Mouse (Mus musculus): ENCODE data around the gene Ltbp1. TPM values are rescaled to one million over a fixed set of nuclear protein-coding genes. Genes with fewer than 3 reads are reported as not detected.

Ltbp1 gene
- polyA plus RNA-seq, 2 experiments, result 83.3 to 104 TPM

DNA sequence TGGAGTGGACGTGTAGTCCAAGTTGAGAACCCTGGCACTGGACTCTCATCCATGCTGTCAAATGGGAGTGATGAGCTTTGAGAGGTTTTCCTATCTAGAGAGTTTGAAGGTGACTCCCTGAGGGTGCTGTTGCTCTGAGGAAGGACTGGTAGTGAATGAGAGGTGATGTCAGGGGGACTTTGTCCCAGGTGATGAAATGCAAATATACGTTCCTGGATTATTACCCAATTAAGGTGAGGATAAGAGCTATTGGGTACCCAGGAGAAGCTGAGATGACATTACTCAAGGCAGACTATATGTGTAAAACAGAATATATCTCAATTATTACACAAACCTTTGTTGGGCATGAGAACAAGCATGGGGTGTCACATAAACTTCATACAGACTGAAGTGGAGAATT, 193.4 kb downstream of the Ltbp1 start:
- 86% methylated on average over 2 of the region's 2 CpGs for WGBS
- TF ChIP-seq POLR2A (IDR thresholded peaks at IDR 0.05; ENCODE audit: borderline replicate concordance, extremely low read depth, insufficient read depth, insufficient read length), result no peak

DNA sequence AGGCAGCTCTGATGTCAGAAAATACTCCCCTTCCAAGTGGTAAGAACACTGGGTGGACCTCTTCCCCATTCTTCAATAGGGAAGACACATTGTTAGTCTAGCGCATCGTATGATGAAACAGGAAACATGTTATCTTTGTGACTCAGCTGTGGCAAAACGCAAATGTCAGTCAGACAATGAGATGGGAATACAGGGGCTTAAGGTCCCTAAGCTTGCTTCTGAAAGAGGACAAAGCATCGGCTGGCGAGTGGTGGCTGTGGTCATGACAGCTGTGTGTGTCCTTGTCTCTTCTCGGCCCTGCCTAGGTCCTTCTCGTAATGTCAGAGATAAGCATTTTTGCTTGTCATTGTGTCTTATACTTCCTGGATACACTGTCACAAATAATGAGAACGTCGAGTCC, 194.3 kb downstream of the Ltbp1 start:
- WGBS, result 84% methylated on average over 9 of the region's 9 CpGs

More for the DNA sequence above, 193.4 kb downstream of the Ltbp1 start:
- Histone ChIP-seq H3K36me3 (ENCODE audit: control insufficient read depth, insufficient read depth, low read length) (peaks cover 13% of the 10 kb centered on the region), H3K9ac (ENCODE audit: low read depth, low read length, severe bottlenecking) (no peak overlapping the region), H3K4me2 (replicated peaks; ENCODE audit: low read depth, low read length, severe bottlenecking) (no peak overlapping the region), H3K27ac (replicated peaks; ENCODE audit: low read depth, low read length) (no peak overlapping the region), H3K27me3 (ENCODE audit: control insufficient read depth, insufficient read depth, low read length) (no peaks in the 10 kb centered on the region), H3K4me3 (replicated peaks; ENCODE audit: low read length) (no peak overlapping the region), H3K9me3 (ENCODE audit: control insufficient read depth, low read length) (no peaks in the 10 kb centered on the region), H3K4me1 (ENCODE audit: control insufficient read depth, insufficient read depth, low read length) (peaks cover 3% of the 10 kb centered on the region; the same call in 1 of the 2 replicates)
- DNase-seq (ENCODE audit: low spot score) (no peak), ATAC-seq (ENCODE audit: low FRiP score, low read depth) (no peak)

DNA sequence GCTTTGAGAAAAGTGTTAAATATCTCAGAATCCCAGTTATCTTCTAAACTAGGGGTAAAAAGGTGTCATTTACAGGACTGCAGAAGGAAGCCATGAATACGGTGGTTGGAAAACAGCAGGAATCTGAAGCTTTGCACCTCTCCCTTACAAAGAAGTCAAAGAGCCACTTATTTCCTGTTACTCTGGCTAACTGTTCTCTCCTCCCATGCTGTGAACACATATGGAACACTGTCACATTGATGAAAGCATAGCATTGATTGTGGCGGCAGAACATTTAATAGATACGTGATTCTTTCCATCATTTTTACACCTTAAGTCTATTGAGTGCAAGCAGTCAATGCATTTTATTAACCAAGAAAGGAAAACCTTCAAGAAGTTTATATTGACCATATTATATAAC, 196.9 kb downstream of the Ltbp1 start:
- peaks cover 9% of the 10 kb centered on the region; the same call in 1 of the 2 replicates for H3K36me3 ChIP-seq (ENCODE audit: control insufficient read depth, insufficient read depth, low read length)
- H3K27ac ChIP-seq (replicated peaks; ENCODE audit: low read depth, low read length), result no peak overlapping the region
- no peak overlapping the region for H3K4me3 ChIP-seq (replicated peaks; ENCODE audit: low read length)
- DNase-seq (ENCODE audit: low spot score) (peak; percentile 2), ATAC-seq (ENCODE audit: low FRiP score, low read depth) (no peak)
- no peaks in the 10 kb centered on the region for H3K9me3 ChIP-seq (ENCODE audit: control insufficient read depth, low read length)
- peaks cover 3% of the 10 kb centered on the region; the same call in 1 of the 2 replicates for H3K4me1 ChIP-seq (ENCODE audit: control insufficient read depth, insufficient read depth, low read length)
- TF ChIP-seq POLR2A (IDR thresholded peaks at IDR 0.05; ENCODE audit: borderline replicate concordance, extremely low read depth, insufficient read depth, insufficient read length), result no peak
- H3K4me2 ChIP-seq (replicated peaks; ENCODE audit: low read depth, low read length, severe bottlenecking), result no peak overlapping the region
- no peaks in the 10 kb centered on the region for H3K27me3 ChIP-seq (ENCODE audit: control insufficient read depth, insufficient read depth, low read length)
- H3K9ac ChIP-seq (ENCODE audit: low read depth, low read length, severe bottlenecking), result no peak overlapping the region
- WGBS, result 46% methylated on average over 3 of the region's 3 CpGs

More for the DNA sequence above, 194.3 kb downstream of the Ltbp1 start:
- Histone ChIP-seq H3K4me1 (ENCODE audit: control insufficient read depth, insufficient read depth, low read length) (peaks cover 3% of the 10 kb centered on the region; the same call in 1 of the 2 replicates), H3K4me2 (replicated peaks; ENCODE audit: low read depth, low read length, severe bottlenecking) (no peak overlapping the region), H3K27ac (replicated peaks; ENCODE audit: low read depth, low read length) (no peak overlapping the region), H3K27me3 (ENCODE audit: control insufficient read depth, insufficient read depth, low read length) (no peaks in the 10 kb centered on the region), H3K9me3 (ENCODE audit: control insufficient read depth, low read length) (no peaks in the 10 kb centered on the region), H3K4me3 (replicated peaks; ENCODE audit: low read length) (no peak overlapping the region), H3K36me3 (ENCODE audit: control insufficient read depth, insufficient read depth, low read length) (peaks cover 13% of the 10 kb centered on the region), H3K9ac (ENCODE audit: low read depth, low read length, severe bottlenecking) (no peak overlapping the region)
- DNase-seq (ENCODE audit: low spot score) (no peak), ATAC-seq (ENCODE audit: low FRiP score, low read depth) (no peak)
- no peak for TF ChIP-seq POLR2A (IDR thresholded peaks at IDR 0.05; ENCODE audit: borderline replicate concordance, extremely low read depth, insufficient read depth, insufficient read length)

DNA sequence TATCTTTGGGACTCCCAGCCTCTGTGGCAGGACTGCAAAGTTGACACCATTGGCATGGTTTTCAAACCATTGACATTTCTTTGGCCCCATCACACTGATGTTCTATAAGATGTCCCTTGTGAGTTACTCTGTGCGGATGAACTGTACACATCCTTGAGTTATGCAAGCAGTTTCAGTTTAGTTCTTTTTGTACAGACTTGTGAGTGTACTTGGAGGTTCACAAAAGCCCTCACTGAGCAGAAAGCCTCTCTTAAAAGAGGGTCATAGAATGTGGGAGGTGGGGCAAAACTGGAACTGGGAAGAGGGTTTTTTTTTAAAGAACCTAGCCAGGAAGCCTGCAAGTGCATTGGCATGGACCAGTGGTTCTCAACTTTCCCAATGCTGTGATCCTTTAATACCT, 198.7 kb downstream of the Ltbp1 start:
- WGBS, result 88% methylated on average over 1 of the region's 1 CpGs
- Histone ChIP-seq H3K9ac (ENCODE audit: low read depth, low read length, severe bottlenecking) (no peak overlapping the region), H3K9me3 (ENCODE audit: control insufficient read depth, low read length) (no peaks in the 10 kb centered on the region), H3K27me3 (ENCODE audit: control insufficient read depth, insufficient read depth, low read length) (no peaks in the 10 kb centered on the region), H3K27ac (replicated peaks; ENCODE audit: low read depth, low read length) (no peak overlapping the region), H3K4me1 (ENCODE audit: control insufficient read depth, insufficient read depth, low read length) (peaks cover 3% of the 10 kb centered on the region; the same call in 1 of the 2 replicates), H3K4me3 (replicated peaks; ENCODE audit: low read length) (no peak overlapping the region), H3K4me2 (replicated peaks; ENCODE audit: low read depth, low read length, severe bottlenecking) (no peak overlapping the region), H3K36me3 (ENCODE audit: control insufficient read depth, insufficient read depth, low read length) (peaks cover 11% of the 10 kb centered on the region; the same call in 1 of the 2 replicates)
- ATAC-seq (ENCODE audit: low FRiP score, low read depth) (no peak), DNase-seq (ENCODE audit: low spot score) (no peak)
- no peak for TF ChIP-seq POLR2A (IDR thresholded peaks at IDR 0.05; ENCODE audit: borderline replicate concordance, extremely low read depth, insufficient read depth, insufficient read length)

DNA sequence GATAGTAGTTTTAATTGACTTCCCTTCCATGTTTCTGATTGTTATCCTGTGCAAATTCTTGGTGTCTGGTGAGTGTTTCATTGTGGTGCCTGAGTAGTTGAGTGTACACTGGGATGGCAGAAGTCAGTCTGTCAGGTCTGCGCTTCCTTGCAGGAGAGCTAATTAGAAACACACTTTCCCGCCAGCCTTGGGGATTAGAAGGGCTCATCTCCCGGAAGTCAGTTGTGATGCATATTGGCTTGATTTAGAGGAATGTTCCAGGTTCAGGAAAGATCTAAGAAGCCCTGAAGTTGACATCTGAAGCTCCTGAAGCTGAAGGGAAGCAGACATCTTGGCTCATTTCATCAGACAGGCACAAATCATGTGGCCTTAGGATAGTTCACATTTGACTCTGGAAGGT, 200.9 kb downstream of the Ltbp1 start:
- TF ChIP-seq POLR2A (IDR thresholded peaks at IDR 0.05; ENCODE audit: borderline replicate concordance, extremely low read depth, insufficient read depth, insufficient read length), result no peak
- DNase-seq (ENCODE audit: low spot score) (no peak), ATAC-seq (ENCODE audit: low FRiP score, low read depth) (no peak)
- no peaks in the 10 kb centered on the region for H3K9me3 ChIP-seq (ENCODE audit: control insufficient read depth, low read length)
- H3K4me3 ChIP-seq (replicated peaks; ENCODE audit: low read length), result no peak overlapping the region
- H3K4me2 ChIP-seq (replicated peaks; ENCODE audit: low read depth, low read length, severe bottlenecking), result no peak overlapping the region
- H3K4me1 ChIP-seq (ENCODE audit: control insufficient read depth, insufficient read depth, low read length), result peaks cover 6% of the 10 kb centered on the region
- no peak overlapping the region for H3K9ac ChIP-seq (ENCODE audit: low read depth, low read length, severe bottlenecking)
- 39% methylated on average over 3 of the region's 3 CpGs for WGBS
- H3K27ac ChIP-seq (replicated peaks; ENCODE audit: low read depth, low read length), result no peak overlapping the region
- H3K27me3 ChIP-seq (ENCODE audit: control insufficient read depth, insufficient read depth, low read length), result no peaks in the 10 kb centered on the region
- peaks cover 4% of the 10 kb centered on the region; the same call in 1 of the 2 replicates for H3K36me3 ChIP-seq (ENCODE audit: control insufficient read depth, insufficient read depth, low read length)
